Mouse (Mus musculus): ENCODE data around the gene Med15.

- TF ChIP-seq CTCF (IDR thresholded peaks at IDR 0.05; ENCODE audit: extremely low read depth, insufficient read length, insufficient replicate concordance, low read depth, low read length) (peak; percentile 87), POLR2A (IDR thresholded peaks at IDR 0.05; ENCODE audit: low read depth, low read length) (no peak)
These were observed 28.0 kb upstream of the Med15 start for GRCm38 (mm10) chr16:17760657-17761056.
